Mouse (Mus musculus): ENCODE results near the gene Cdc42ep4.
A peak's percentile ranks its signal among the peaks of the same experiment; 100 is the strongest.

Cdc42ep4 gene

DNA sequence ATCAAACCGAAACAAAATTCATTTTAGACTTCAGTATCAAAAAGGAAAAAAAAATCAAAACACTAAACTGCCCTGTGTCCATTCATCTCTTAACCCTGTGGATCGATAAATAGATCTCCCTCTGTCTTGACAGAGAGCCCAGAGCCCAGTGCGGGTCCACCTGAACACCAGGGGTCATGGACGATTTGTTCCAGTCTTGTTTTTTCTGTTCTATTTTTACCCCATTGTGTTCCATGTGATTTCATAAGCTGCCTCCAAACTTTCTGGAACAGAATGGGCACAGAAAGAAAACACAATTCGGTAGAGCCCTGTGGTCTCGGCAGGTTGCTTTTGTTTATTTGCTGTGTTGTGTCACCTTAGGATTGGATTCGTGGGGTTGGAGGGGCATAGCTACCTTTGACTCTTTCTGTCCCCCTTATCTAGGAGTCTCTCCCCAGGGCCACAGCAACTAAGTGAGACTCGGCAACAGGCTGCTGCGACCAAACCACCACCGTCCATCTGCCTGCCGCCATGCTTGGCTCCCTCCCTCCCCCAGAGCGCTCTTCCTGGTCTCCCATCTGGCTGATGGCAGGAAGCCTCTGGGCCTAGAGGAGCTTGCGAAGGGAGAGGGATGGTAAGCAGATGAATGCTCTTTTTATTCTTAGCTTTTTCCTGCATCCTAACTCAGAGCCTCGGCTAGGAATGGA lies 29.1 kb downstream of the Cdc42ep4 start:
- no peak for DNase-seq (ENCODE audit: low spot score)

DNA sequence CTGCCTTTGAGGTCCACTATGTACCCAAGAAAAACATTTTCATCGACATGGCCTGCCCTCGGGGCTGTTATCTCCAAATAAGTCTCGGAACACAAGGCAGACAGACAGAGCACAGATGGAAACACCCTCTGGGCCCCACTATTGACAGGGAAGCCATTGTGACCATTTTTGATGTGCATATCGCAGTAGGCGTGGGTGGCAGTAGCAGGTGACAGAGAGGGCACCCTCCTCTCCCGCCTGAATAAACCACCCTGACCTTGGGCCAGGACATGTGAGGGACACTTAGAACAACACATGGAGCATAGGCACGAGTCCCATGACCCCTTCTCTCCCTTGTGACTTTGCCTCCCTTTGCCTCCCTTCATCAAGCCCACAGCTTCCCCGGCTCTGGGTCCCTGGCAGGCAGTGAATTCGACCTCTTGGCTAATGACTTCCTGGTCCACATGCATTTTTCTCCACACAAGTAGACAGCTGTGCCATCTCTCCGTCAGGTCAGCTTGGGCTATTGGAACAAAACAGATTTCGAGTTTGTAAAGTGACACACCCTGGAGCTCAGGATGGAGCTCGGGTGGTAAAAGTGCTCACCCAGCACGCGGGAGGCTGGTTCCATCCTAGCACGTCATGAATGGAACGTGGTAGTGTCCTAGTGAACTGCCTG lies 33.8 kb downstream of the Cdc42ep4 start:
- no peak for DNase-seq (ENCODE audit: low spot score)

DNA sequence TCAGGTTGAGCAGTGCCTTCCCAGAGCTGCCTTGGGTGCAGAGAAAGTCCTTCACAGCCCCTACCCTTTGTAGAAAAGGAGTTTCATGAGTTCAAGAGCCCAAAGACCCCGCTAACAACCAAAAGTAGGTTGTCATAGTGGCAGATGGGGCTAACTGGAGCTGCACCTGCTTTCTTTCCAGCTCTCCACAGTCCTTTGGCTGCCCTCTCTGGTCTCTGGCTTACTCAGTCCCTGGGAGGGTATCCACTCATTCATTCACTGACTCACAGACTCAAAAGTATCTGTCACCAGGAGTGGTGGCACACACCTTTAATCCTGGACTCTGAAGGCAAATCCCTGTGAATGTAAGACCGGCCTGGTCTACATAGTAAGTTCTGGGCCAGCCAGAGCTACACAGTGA lies 35.5 kb downstream of the Cdc42ep4 start:
- no peak for DNase-seq (ENCODE audit: low spot score)

DNA sequence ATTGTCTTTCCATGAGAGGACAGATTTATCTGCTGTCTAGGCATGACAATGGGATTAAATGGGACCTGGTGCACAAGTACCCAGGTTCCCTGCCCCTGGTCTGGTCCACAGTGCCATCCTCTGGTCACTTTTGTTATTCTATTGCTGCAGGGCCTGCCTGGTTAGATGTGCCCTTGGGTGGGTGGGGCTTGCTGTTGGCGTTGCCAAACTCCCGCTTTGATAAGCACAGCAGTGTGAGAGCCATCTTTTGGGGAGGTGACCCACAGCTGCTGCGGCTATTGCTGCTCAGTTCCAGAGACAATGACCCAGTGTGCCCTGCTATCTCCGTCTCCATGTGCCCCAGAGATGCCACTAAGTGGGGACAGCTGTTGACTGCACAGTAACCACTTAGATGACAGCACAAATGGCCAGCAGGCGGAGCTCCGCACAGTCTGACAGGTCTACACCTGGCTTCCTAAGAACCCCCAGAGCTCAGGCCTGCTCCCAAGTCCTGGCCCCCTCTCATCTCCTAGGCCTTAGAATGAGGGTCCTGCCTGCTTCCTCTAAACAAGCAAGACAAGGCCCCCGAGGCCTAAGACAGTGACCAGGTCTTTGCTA lies 36.5 kb downstream of the Cdc42ep4 start:
- no peak for DNase-seq (ENCODE audit: low spot score)

DNA sequence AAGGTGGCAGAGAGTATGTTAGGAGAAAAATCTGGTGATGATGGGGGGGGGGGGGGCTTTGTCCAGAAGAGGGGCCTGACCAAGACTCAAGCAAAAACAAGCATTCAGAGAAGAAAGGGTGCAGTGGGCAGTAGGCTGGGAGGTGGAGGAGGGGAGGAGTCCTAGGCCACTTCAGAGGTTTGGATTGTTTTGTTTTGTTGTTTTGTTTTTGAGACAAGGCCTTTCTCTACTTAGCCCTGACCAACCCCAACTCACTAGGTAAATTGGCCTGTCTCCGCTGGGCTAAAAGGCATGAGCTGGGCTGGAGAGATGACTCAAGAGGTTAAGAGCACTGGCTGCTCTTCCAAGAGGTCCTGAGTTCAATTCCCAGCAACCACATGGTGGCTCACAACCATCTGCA lies 40.6 kb downstream of the Cdc42ep4 start:
- no peak for DNase-seq (ENCODE audit: low spot score)

DNA sequence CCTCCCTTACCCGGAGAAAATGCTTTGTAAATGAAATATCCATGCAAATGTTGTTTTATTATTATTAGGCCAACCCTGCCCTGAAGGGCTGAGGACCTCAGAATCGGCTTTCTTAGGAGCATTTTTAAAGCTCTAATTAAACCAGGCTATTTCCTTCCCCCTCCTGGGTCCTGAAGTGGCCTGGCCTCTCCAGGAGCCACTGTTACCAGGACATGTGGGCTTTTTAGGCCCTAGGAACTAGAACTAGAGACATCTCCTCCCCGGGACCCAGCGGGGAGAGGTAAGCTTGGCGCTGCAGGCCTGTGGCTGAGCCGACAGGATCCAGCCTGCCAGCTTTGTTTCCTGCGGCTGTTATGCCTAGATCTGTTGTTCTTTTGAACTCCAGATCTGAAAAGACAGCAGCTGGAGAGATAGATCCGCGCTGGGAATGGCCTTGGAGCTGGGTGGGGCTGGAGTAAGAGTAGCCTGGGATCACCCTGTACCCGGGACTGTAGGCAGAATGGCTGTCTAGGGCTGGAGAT lies 41.4 kb downstream of the Cdc42ep4 start:
- no peak for DNase-seq (ENCODE audit: low spot score)

DNA sequence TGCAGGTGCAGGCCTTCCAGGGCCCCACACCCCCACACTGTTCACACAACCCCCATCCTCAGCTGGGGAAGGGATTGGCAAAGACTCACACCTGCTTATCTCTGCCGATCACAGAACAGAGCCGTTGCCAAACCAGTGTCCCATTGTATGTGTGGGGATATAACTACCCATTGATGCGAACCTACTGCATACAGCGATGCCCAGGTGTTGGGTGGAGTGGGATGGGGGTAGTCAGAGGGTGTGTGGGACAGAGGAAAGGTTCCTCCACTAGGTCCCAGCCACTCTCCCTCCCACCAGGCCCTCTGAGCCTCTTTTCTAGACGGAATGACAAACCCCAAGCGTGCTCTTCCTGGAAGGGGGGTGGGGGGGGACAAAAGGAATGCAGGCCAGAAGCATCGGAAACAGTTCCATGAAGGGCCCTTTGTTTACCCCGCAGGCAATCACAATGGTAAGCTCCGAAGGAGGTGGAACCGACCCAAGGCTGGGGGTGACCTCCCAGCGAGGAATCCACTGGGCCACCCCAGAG lies 41.9 kb downstream of the Cdc42ep4 start, which contains the start of gene Cpsf4l:
Gene Cpsf4l (minus strand): TSS at position 287 of the 526 bp plus-strand sequence.
- DNase-seq (ENCODE audit: low spot score), result no peak

DNA sequence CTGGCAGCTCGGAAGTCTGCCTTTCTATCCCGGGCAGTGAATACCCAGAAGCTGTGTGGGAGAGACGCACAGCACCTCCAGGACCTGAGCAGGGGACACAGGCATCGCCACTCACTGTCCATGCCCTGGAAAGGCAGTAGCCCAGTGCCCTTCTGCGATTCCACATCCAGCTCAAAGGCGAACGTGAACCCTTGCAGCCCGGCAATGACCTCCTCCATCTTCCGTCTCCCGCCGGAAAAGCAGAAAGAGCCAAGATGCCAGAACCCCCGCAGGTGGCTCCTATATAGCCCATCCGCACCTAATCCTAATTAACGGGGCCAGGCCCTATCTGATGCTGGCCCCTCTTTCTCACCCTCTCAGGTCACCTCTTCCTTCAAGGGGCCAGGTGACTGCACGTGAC lies 42.4 kb downstream of the Cdc42ep4 start:
- no peak for DNase-seq (ENCODE audit: low spot score)

DNA sequence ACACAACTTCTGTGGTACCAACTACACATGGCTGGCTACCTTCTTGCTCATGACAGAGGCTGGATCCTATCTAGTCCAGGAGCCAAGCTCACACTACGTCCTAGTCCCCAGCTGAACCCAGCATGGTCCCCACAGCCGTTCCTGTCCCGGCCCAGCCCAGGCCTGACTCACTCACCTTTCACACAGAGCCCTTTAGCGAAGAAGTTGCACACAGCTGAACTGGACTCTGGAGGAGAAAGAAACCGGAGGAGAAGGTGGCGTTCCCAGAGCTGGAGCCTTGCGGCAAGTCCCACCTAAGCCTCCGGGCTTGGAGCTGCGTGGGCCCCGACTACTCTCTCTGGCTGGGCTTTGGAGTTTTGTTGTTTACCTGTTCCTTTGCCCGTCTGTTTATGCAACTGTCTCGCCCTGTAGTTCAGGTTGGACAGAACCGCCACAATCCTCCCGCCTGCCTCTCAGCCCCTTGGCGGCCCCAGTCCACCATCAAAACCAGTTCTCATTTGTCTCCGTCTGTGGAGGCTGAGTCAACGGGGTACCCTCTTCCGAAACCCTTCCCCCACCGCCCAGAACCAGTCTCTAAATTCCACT lies 43.0 kb downstream of the Cdc42ep4 start:
- no peak for DNase-seq (ENCODE audit: low spot score)

DNA sequence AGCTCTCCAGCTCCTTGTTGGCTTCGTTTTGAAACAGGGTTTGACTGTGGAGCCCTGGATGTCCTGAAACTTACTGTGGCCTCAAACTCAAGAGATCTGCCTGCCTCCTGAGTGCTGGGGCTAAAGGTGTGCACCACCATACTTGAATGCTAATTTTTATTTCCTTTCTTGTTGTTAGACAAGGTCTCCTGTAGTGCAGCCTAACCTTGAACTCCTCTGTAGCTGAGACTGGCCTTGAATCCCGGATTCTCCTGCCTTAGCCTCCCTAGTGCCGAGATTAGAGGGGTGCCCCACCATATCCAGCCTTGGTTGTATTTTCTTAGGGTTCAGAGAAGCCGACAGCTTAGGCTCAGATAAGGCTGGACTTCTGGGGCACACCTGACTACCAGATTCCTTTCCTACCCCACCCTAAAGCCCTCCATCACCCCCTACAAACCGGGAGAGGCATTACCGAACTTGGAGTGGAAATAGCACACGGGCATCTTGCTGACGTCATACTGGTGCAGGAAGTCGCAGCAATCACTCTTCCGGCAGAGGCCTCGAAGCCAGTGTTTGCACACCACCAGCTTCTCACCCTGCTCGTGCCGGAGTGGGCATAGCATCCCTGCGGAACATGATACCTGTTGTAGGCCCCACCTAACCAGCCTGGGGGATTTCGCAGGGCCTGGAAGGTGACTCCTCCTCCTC lies 45.6 kb downstream of the Cdc42ep4 start:
- DNase-seq (ENCODE audit: low spot score), result no peak

DNA sequence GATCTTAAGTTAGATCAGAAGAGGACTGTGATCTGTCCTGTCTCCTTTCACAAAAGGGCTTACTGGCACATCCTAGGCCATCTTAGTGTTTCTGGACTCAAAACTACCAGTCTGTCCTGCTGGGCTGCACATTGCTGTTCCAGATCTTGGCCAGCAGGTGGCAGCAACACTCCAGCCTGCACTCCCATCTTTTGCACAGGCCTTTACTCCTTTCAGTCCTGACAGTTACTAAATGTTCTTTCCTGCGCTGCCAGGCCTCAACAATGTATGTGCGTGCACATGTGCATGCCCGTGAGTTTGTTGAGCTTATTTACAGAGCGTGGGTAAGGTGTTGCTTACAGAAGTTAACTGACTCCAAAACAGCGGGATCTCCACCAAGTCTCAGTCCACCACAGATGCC lies 47.9 kb downstream of the Cdc42ep4 start:
- peak; percentile 61 for DNase-seq (ENCODE audit: low spot score)

DNA sequence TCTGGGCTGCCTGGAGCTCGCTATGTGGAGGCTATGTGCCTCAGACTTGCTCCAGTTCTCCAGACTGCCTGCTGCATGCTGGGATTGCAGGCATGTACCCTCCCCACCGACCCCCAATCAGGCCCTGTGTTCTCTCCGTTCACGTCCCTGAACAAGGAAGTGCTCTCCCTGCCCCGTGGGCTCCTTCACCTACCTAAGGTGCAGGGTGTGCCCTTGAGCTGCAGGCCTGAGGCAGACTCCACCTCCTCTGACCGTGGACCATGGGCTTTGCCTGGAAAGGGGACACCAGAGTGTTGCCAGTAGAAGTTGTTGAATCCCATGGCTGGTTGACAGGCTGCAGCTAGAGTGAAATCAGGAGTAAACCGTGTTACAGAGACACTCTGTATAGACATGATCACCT lies 52.0 kb downstream of the Cdc42ep4 start:
- no peak for DNase-seq (ENCODE audit: low spot score)

DNA sequence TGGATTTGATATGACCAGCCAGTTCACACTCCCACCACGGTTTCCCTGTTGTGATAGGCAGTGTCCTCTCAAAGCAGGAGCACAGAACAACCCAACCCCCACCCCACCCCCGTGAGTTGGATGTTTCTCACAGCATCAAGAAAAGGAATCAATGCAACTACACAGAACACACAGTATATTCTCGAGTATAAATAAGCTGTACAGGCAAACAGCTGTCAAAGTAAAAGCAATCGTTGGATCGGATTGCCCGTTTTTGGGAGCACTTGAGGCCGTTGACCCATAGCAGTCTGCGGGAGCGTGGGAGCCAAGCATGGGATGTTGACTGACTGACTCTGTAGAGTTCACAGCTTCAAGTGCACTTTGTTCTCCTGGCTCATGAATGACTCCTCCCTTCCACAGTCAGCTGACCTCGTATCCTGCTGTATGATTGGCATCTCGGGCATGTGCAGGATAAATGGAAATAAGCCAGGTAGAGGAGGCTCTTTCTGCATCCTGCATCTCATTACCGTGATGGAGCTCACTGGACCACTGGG lies 53.6 kb downstream of the Cdc42ep4 start:
- DNase-seq (ENCODE audit: low spot score), result no peak

DNA sequence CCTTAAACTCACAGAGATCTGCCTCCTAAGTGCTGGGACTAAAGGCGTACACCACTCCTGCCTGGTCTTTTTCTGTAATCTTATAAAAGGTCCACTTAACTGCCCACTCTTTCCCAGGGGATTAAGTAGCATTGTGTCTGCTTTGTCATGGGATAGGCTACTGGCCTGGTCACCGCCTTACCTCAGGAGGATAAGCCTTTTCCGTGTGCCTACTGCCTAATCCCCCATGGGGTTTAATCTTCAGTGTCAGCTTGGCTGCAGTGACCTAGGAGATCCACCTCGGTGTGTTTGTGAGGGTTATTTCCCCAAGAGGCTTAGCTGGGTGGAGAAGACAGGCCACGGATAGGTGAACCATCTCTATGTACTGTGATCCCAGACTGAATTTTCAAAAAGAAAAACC lies 54.1 kb downstream of the Cdc42ep4 start:
- DNase-seq (ENCODE audit: low spot score), result no peak

DNA sequence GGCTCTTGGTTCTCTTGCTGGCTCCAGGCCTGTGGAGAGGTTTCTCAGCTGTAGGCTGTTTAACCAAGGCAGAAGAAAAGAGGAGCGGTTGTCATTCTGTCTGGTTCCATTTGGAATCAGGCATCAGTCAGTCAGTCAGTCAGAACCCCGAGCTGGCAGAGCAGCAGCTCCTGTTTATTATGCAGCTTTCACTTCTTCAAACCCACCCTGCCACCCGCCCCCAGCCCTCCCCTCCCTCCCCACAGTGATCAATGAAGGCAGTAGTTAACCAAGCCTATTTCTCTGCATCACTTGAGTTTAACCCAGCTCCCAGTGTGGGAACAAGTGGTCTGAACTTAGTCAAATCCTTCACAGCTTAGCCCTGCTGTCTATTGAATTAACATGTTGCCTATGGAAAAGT lies 59.8 kb downstream of the Cdc42ep4 start:
- DNase-seq (ENCODE audit: low spot score), result no peak

DNA sequence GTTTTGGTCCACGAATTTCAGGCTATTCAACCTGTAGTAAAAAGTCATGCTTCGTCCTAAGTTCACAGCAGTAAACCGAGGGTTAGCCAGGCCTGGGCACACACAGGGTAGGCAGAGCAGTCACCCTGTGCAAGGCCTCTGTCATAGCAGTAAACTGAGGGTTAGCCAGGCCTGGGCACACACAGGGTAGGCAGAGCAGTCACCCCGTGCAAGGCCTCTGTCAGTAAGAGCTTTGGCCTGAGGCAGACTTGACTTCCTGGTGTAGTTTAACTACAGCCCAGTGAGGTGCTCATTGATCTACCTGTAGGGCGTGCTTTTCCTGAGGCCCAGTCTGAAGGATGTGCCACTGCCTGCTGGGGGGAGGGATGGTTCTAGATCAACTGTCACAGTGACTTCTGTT lies 60.4 kb downstream of the Cdc42ep4 start:
- DNase-seq (ENCODE audit: low spot score), result no peak

DNA sequence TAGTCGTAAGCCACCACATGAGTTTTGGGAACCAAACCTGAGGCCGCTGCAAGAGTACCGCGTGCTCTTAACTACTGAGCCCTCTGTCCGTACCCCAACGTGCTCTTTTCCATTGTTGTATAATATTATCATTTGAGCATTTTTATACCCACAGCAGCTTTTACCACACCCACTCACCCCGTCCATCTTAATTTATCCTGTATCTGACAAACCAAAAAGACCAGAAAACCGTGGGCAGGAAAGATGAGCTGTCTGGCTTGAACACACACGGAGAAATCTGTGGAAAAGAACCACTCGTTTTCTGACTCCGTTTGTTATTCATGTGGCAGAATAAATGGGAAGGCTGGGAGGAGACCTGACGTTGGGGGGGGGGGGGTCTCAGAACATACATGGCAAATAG lies 61.2 kb downstream of the Cdc42ep4 start:
- DNase-seq (ENCODE audit: low spot score), result no peak

DNA sequence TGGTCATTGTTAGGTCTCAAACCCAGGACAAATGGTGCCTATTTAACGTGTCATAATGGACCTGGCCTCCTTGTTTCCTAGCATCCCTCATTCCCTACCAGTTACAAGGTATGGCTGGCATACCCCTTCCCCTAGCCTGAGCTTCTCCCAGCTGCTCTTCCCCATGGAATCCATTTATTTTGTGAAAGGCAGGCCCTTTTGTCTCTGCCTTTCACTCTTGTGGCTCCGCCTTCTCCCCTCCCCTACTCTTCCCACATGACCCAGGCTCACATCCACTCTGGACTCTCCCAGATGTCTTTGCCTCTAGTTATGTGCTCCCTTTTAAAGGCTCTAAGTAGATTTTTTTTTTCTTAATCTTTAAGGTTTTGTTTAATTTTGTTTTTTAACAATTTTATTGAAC lies 64.7 kb downstream of the Cdc42ep4 start:
- DNase-seq (ENCODE audit: low spot score), result no peak

DNA sequence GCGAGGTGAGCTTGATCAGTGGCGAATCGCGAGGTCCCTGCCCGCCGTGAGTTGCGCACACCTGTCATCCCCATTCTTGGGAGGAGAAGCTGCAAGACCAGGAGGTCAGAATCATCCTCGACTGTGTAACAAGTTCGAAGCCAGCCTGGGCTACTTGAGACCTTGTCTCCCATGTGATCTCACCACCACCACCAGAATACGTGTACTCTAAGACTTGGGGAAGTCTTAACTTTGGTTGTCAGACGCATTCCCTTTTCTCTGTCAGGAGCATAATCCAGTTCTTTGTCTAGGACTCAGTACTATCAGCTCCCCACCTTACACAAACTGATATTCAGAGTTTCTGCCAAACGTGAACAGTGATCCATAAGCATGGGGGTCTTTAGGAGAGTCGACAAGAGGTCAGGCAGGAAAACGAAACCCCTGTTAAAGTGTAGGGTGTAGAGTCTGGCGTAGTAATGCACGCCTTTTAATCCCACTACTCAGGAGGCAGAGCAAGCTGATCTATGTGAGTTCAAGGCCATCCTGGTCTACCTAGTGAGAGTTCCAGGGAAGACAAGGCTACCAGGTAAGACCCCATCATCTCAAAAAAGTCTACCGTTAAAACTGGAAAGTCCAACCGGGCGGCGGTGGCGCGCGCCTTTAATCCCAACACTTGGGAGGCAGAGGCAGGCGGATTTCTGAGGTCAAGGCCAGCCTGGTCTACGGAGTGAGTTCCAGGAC lies 66.8 kb downstream of the Cdc42ep4 start:
- DNase-seq (ENCODE audit: low spot score), result no peak

DNA sequence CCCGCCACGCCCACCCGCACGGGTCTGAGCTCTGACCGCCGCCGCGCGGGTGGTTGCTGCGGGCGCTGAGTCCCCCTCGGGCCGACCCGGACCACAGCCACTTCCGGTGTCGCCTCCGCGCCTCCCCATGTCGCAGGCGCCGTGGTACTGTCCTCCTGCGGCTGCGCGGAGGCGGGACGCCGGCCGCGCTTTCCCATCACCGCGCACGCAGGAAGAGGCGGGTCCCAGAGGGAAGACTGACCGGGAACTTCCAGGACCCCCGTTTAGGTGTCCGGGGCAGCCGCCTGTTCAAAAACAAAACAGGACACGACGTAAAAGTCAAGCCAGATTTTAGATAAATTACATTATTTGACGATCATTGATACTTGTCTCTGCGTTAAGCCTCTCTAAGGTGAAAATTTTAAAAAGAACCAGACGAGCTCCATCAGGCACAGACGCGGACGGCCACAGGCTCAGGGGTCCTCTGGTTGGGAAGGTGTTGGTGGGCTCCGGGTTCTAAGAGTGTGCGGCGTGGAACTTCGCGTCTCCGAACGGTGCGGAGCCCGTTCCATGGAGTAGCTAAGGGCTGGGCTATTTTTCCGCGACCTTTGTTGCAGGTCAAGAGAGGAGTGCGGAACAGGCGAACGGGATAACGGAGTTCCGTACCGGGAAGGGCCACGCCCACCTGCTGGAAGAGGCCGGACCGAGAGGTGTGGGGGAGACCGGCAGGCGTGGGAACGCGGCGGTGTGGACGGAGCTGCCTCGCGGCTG lies 67.5 kb downstream of the Cdc42ep4 start, which contains the start of the genes Fam104a and D11Wsu47e:
Gene Fam104a (minus strand): TSS at position 199 of the 750 bp plus-strand sequence.
Gene D11Wsu47e (plus strand): TSS at position 456 of the 750 bp plus-strand sequence.
- DNase-seq (ENCODE audit: low spot score), result peak; percentile 91
